Mouse (Mus musculus): ENCODE data around the gene Kdm1a. TPM values are rescaled to one million over a fixed set of nuclear protein-coding genes. Genes with fewer than 3 reads are reported as not detected.

Kdm1a gene
- polyA plus RNA-seq, 1 experiment from 2014 or later, result 46.9 TPM

DNA sequence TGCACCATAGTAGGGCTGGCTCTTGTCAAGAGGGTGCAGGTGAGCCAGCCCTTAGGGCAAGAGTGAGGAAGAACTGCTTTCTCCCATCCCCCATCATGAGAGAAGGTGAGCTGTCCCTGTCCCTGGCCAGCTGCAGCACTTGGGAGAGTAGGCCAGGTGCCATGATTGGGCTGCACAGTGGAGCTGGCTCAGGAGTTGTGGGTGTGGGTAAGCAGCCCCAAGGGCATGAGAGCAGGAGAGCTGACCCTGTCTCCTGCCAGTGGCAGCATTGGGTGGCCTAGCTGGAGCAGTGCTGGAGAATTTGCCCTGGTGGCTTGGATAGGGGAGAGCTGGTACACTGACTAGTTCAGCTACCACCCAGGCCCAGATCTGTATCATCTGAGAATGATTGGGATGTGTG is 89.6 kb downstream of the Kdm1a start:
- Histone ChIP-seq H3K4me2 (replicated peaks) (no peak overlapping the region), H3K36me3 (no peaks in the 10 kb centered on the region), H3K9me3 (no peaks in the 10 kb centered on the region), H3K27ac (no peak overlapping the region), H3K4me1 (peaks cover 30% of the 10 kb centered on the region), H3K9ac (no peak overlapping the region), H3K4me3 (no peak overlapping the region), H3K27me3 (no peaks in the 10 kb centered on the region)
- ATAC-seq (ENCODE audit: low FRiP score, low read depth), result no peak

DNA sequence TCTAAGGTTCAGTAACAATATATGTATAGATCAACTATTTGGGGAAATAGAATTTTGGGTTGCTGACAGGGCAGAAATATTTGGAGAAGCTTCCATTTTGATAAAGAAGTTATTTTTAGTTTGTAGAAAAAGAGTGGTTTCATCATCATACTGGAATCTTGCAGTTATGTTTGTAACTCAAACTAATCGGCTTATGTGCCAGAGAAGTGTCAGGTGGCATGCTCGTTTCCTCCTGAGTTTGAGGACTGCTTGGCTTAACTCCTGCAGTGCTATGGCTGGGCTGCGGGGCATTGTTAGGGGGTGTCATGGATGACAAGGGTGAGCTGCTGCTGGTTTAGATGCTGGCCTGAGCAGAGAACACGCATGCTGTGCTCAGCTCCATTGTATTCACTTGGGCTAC is 90.8 kb downstream of the Kdm1a start:
- H3K27me3 ChIP-seq, result no peaks in the 10 kb centered on the region
- no peaks in the 10 kb centered on the region for H3K9me3 ChIP-seq
- no peak overlapping the region for H3K4me2 ChIP-seq (replicated peaks)
- no peaks in the 10 kb centered on the region for H3K36me3 ChIP-seq
- no peak overlapping the region for H3K27ac ChIP-seq
- WGBS, result 48% methylated on average over 4 of the region's 4 CpGs
- ATAC-seq (ENCODE audit: low FRiP score, low read depth), result no peak
- H3K9ac ChIP-seq, result no peak overlapping the region
- peaks cover 30% of the 10 kb centered on the region for H3K4me1 ChIP-seq
- no peak overlapping the region for H3K4me3 ChIP-seq

DNA sequence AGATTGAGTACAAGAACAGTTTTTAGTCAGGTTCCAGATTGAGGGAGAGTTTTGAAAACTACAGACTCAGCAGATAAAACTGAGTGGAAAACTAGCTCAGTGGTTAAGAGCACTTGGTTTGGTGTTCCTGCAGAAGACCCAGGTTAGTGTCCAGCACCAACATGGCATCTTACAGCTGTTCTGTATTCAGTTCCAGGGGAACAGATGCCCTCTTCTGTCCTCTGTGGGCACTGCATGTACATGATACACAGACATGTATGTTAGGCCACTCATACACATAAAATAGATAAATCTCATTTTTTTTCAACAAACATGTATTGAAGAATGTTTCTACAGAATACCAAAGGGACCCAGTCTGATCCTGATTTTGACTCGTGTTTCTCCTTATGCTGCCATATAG is 92.7 kb downstream of the Kdm1a start:
- Histone ChIP-seq H3K4me1 (peaks cover 20% of the 10 kb centered on the region), H3K9me3 (no peaks in the 10 kb centered on the region), H3K4me2 (replicated peaks) (no peak overlapping the region), H3K4me3 (no peak overlapping the region), H3K27me3 (no peaks in the 10 kb centered on the region), H3K36me3 (no peaks in the 10 kb centered on the region), H3K27ac (no peak overlapping the region), H3K9ac (no peak overlapping the region)
- ATAC-seq (ENCODE audit: low FRiP score, low read depth), result no peak
- WGBS, result 69% methylated on average over 1 of the region's 1 CpGs

DNA sequence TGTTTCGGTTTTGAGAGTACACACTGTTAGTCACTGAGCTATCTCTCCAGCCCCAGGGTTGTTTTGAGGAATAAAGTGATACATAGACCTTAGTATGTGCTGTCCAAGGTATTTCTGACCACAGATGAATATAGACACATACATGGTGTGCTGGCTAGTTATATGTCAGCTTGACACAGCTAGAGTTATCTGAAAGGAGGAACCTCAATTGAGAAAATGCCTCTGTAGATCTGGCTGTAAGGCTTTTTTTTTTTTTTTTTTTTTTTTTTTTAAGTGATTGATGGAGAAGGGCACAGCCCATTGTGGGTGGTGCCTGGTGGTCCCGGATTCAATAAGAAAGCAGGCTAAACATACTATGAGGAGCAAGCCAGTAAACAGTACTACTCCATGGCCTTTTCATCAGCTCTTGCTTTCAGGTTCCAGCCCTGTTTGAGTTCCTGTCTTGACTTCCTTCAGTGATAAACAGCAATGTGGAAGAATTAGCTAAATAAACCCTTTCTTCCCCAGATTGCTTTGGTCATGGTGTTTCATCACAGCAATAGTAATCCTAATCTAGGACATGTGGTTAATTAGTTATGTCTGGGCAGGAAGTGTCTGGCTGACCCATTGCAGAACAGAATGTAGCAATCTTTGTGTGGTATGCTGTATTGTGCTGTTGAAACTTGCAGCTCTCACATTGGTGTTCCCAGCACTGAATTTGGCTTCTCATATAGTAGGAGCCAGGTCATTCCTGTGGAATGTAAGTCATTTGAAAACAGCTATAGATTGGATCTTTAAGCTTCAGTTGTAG is 96.9 kb downstream of the Kdm1a start:
- Histone ChIP-seq H3K27me3 (no peaks in the 10 kb centered on the region), H3K4me2 (replicated peaks) (no peak overlapping the region), H3K4me3 (no peak overlapping the region), H3K4me1 (no peaks in the 10 kb centered on the region), H3K36me3 (no peaks in the 10 kb centered on the region), H3K27ac (no peak overlapping the region), H3K9me3 (no peaks in the 10 kb centered on the region), H3K9ac (no peak overlapping the region)
- 62% methylated on average over 2 of the region's 2 CpGs for WGBS
- no peak for ATAC-seq (ENCODE audit: low FRiP score, low read depth)

Small RNA genes lying within 50 kb of the gene (microRNA-seq; reads per million reads assigned to microRNA genes)
- gene Gm22180, result not detected

Other genes with a start within 250 kb of the Kdm1a start
- gene Htr1d, start 179.2 kb downstream of the Kdm1a start, polyA plus RNA-seq (2015; fragmentation: Nextera tagmentation; extraction: Ambion mirVana), result 0.55 and 0.89 TPM in 2 replicates
- 0.10 and 0.29 TPM in 2 replicates for gene 6030445D17Rik, start 140.5 kb downstream of the Kdm1a start, polyA plus RNA-seq (2015; fragmentation: Nextera tagmentation; extraction: Ambion mirVana)
- 155 TPM in 2 replicates for gene Luzp1, start 133.0 kb downstream of the Kdm1a start, polyA plus RNA-seq (2015; fragmentation: Nextera tagmentation; extraction: Ambion mirVana)
- gene Tex46, start 7.7 kb upstream of the Kdm1a start, polyA plus RNA-seq (2015; fragmentation: Nextera tagmentation; extraction: Ambion mirVana), result not detected in 2 replicates
- gene Lactbl1, start 19.9 kb upstream of the Kdm1a start, polyA plus RNA-seq (2015; fragmentation: Nextera tagmentation; extraction: Ambion mirVana), result 0.05 TPM in 1 of 2 replicates, not detected in the other
- gene Ephb2, start 233.3 kb upstream of the Kdm1a start, polyA plus RNA-seq (2015; fragmentation: Nextera tagmentation; extraction: Ambion mirVana), result 10.3 and 10.9 TPM in 2 replicates